Mouse (Mus musculus) embryonic fibroblast, embryonic 13.5 days (primary cell): ENCODE data around the gene Mef2c.

Experiments used
- CTCF ChIP-seq: IDR thresholded peaks from 2 replicates; pipeline ENCODE4 v1.5.1; 2011; ENCODE audit warnings: mild to moderate bottlenecking, control low read depth, low read length, moderate library complexity, borderline replicate concordance; ENCODE audit not compliant: insufficient read depth
- POLR2A ChIP-seq: IDR thresholded peaks from 2 replicates; pipeline ENCODE4 v1.6.1; 2011; ENCODE audit warnings: low read depth, mild to moderate bottlenecking, control low read depth, low read length, moderate library complexity

DNA sequence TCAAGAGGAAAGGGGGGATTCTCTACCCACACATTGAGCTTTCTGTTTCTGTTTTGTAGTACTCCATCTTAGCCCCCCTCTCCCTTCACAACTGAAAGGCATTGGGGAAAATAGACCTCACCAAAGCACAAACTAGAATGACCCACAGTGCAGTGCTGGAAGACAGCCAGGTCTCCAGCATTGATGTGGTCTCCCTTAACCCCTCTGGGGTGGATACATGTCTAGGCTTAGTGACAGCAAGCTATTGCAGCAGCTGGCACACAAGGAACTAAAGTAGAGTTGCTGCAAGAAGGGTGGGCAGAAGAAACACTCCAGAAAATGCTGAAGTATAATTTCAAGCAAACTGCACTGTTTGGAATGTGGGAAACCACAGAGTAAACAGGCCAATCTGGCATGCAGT, 45.1 kb upstream of the Mef2c start:
- no peak for TF ChIP-seq CTCF
- TF ChIP-seq POLR2A = no peak
